Mouse (Mus musculus) WW6 (cell line): ENCODE results near the gene Gm20388.

Experiments
- DNase-seq: peaks from one replicate; pipeline ENCODE4 v3.0.0-alpha.2; 2013; ENCODE audit warnings: low read depth, low spot score

Gm20388 gene

GRCm38 (mm10) chr8:122144729-122145311 is 2234.2 kb downstream of the Gm20388 start:
- no peak for DNase-seq

- no peak for DNase-seq
Observed at GRCm38 (mm10) chr8:122149045-122149444, 2238.4 kb downstream of the Gm20388 start.

- DNase-seq = no peak
Observed at GRCm38 (mm10) chr8:122149606-122150005, 2239.0 kb downstream of the Gm20388 start.

- no peak for DNase-seq
Observed at GRCm38 (mm10) chr8:122151541-122151940, 2240.9 kb downstream of the Gm20388 start.

GRCm38 (mm10) chr8:122155082-122155643 is 2244.5 kb downstream of the Gm20388 start:
- no peak for DNase-seq

GRCm38 (mm10) chr8:122155964-122156363 is 2245.3 kb downstream of the Gm20388 start:
- no peak for DNase-seq

GRCm38 (mm10) chr8:122157689-122158088 is 2247.0 kb downstream of the Gm20388 start:
- no peak for DNase-seq

- DNase-seq = no peak
Observed at GRCm38 (mm10) chr8:122160165-122160564, 2249.5 kb downstream of the Gm20388 start.

GRCm38 (mm10) chr8:122162992-122163391 is 2252.4 kb downstream of the Gm20388 start:
- DNase-seq = peak; percentile 62

- no peak for DNase-seq
Observed at GRCm38 (mm10) chr8:122167204-122167860, 2256.7 kb downstream of the Gm20388 start.

- no peak for DNase-seq
Observed at GRCm38 (mm10) chr8:122169446-122169845, 2258.8 kb downstream of the Gm20388 start.

GRCm38 (mm10) chr8:122171823-122172222 is 2261.2 kb downstream of the Gm20388 start:
- no peak for DNase-seq

- DNase-seq = no peak
Observed at GRCm38 (mm10) chr8:122174133-122174930, 2263.7 kb downstream of the Gm20388 start.

- no peak for DNase-seq
Observed at GRCm38 (mm10) chr8:122178392-122178890, 2267.8 kb downstream of the Gm20388 start.

- DNase-seq = no peak
Observed at GRCm38 (mm10) chr8:122179354-122179753, 2268.7 kb downstream of the Gm20388 start.

- no peak for DNase-seq
Observed at GRCm38 (mm10) chr8:122180116-122180515, 2269.5 kb downstream of the Gm20388 start.

GRCm38 (mm10) chr8:122181414-122181813 is 2270.8 kb downstream of the Gm20388 start:
- DNase-seq = no peak

- DNase-seq = no peak
Observed at GRCm38 (mm10) chr8:122181991-122182390, 2271.3 kb downstream of the Gm20388 start.

GRCm38 (mm10) chr8:122186363-122186974 is 2275.8 kb downstream of the Gm20388 start:
- DNase-seq = no peak

- no peak for DNase-seq
Observed at GRCm38 (mm10) chr8:122187271-122187670, 2276.6 kb downstream of the Gm20388 start.

GRCm38 (mm10) chr8:122190349-122191053 is 2279.9 kb downstream of the Gm20388 start:
- DNase-seq = no peak
